Mouse (Mus musculus) thymus, postnatal 36 days (tissue): Measurements from ENCODE around the gene Pfkfb2.

Experiments used
- DNase-seq, 2 experiments: peaks; one replicate each; pipeline ENCODE4 v3.0.0; 2022; ENCODE audit warnings: mixed read lengths in 2 of 2

The Pfkfb2 gene

GRCm38 (mm10) chr1:130737411-130737881 is 8.4 kb upstream of the Pfkfb2 start:
- no peak for DNase-seq

GRCm38 (mm10) chr1:130734852-130735251 is 5.8 kb upstream of the Pfkfb2 start:
- no peak for DNase-seq

- no peak for DNase-seq
Measured at GRCm38 (mm10) chr1:130734452-130734851, 5.4 kb upstream of the Pfkfb2 start.

GRCm38 (mm10) chr1:130733671-130734070 is 4.6 kb upstream of the Pfkfb2 start:
- no peak for DNase-seq

GRCm38 (mm10) chr1:130732706-130733658 is 3.9 kb upstream of the Pfkfb2 start:
- DNase-seq, result no peak

- DNase-seq, result no peak
Measured at GRCm38 (mm10) chr1:130731741-130732337, 2.8 kb upstream of the Pfkfb2 start, which contains the start of gene AA986860. Gene AA986860, plus strand, starts transcription at chr1:130731976.

- DNase-seq, result no peak
Measured at GRCm38 (mm10) chr1:130728708-130729107, 345 bp downstream of the Pfkfb2 start.

GRCm38 (mm10) chr1:130728070-130728469 is 983 bp downstream of the Pfkfb2 start:
- DNase-seq, result no peak

- DNase-seq, result no peak
Measured at GRCm38 (mm10) chr1:130726396-130726795, 2.7 kb downstream of the Pfkfb2 start.

GRCm38 (mm10) chr1:130724206-130724605 is 4.8 kb downstream of the Pfkfb2 start:
- DNase-seq, result no peak

GRCm38 (mm10) chr1:130717291-130717871 is 11.7 kb downstream of the Pfkfb2 start, which contains the start of gene Yod1:
Gene Yod1, plus strand, starts transcription at chr1:130717327.
- peak; percentile 88 for DNase-seq

- peak; percentile 36 to 44 for DNase-seq
Measured at GRCm38 (mm10) chr1:130716513-130717290, 12.4 kb downstream of the Pfkfb2 start.

GRCm38 (mm10) chr1:130716218-130716512 is 12.9 kb downstream of the Pfkfb2 start:
- no peak for DNase-seq

- peak; percentile 96 to 98 for DNase-seq
Measured at GRCm38 (mm10) chr1:130715561-130716217, 13.4 kb downstream of the Pfkfb2 start, which contains the start of gene Gm29427. Gene Gm29427, minus strand, starts transcription at chr1:130715799.

GRCm38 (mm10) chr1:130714046-130714445 is 15.0 kb downstream of the Pfkfb2 start:
- DNase-seq, result no peak

GRCm38 (mm10) chr1:130710283-130711080 is 18.6 kb downstream of the Pfkfb2 start:
- no peak for DNase-seq

- no peak for DNase-seq
Measured at GRCm38 (mm10) chr1:130703613-130704012, 25.4 kb downstream of the Pfkfb2 start.

GRCm38 (mm10) chr1:130701976-130702375 is 27.1 kb downstream of the Pfkfb2 start:
- no peak for DNase-seq

- no peak for DNase-seq
Measured at GRCm38 (mm10) chr1:130699937-130700633, 29.0 kb downstream of the Pfkfb2 start.

GRCm38 (mm10) chr1:130698601-130699000 is 30.5 kb downstream of the Pfkfb2 start:
- DNase-seq, result no peak

- DNase-seq, result no peak
Measured at GRCm38 (mm10) chr1:130683905-130684304, 45.1 kb downstream of the Pfkfb2 start.
